Mouse (Mus musculus): ENCODE measurements around the gene S100a5.

S100a5 gene

DNA sequence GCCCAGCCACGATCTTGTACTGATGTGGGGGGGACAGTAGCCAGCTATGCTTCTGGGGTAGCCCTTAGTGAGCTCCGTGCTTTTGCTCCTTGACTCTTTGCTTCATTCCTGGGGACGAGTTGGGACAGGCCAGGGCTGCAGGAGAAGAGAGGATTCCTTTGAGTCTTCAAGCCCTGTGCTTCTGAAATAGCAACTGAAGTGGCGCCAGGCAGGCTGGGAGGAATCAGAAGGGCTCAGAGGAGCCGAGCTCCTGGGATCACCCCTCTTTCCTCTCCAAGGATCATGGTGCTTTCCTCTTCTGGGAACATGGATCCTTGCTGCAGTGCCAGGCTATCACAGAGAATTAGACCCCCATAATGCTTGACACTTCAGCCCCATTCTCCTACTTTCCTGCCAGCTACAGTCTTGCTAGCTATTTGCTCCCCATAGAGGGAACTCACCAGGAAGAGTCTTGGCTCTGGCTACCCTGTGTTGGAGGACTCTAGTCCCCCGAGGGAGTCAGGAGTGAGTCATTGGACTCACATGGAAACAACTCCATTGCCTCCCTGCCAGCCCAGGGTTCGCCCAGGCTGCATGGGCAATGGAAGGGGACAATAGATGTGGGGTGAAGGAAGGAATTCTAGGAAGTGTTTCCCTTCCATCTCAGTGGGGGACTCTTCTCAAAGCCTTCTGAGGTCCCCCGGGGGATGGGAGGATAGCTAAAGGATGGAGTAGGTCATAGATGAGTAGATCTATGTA, 7.7 kb upstream of the S100a5 start:
- no peak for DNase-seq

- DNase-seq = no peak
Measured at GRCm38 (mm10) chr3:90601486-90602110, 6.7 kb upstream of the S100a5 start, which contains the start of gene Gm42674. Gene Gm42674, plus strand, starts transcription at chr3:90601904.

DNA sequence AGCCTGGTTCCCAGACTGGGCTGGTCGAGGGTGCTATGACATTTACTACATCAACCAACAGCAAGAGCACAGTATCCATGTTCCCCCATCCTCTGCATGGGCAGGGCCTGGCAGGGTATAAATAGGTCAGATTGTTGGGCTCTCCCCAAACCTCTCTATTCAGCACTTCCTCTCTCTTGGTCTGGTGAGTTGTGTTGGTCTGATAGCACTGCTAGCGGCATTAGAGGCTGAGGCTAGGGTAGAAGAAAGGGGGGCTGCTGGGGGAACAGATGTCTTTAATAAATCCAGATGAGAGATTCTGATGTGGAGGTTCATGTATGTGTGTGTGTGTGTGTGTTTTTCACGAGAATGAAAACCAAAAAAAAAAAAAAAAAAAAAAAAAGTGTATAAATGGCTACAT, 4.7 kb upstream of the S100a5 start, which contains the start of gene S100a4:
Gene S100a4, plus strand, starts transcription at position 149 of the 400 bp plus-strand sequence.
- no peak for DNase-seq

DNA sequence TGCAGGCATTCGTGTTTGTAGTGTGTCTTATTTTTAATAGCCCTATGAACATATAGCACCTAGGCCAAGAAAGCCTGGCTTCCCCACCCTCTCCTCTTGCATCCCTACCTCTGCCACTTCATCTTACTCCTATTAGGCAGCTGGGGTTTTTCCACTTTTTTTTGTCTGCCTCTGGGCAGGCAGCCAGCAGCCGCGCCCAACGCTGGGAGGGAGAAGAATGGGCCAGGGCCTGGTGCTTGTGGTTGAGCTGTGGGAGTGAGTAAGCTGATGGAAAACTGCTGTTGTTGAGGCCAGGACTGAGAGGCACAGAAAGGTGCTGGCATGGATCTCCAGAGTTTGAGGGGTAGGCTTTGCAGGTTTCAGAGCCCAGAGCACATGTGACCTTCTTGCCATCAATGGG, 3.9 kb upstream of the S100a5 start:
- no peak for DNase-seq

DNA sequence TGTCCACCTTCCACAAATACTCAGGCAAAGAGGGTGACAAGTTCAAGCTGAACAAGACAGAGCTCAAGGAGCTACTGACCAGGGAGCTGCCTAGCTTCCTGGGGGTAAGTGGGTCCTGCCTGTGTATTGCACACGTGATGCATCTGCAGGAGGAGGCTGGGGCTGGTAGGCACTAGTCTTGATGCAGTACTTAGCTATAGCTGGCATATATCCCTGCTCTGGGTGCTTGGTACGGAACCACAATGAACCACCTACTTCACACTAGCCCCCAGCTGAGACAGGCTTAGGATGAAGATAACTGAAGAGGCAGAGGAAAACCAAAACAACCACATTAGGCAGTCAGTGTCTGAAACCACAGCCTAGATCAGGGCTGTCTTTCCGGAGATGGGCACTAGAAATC, 3.3 kb upstream of the S100a5 start:
- no peak for DNase-seq

- DNase-seq = no peak
Measured at GRCm38 (mm10) chr3:90605736-90606135, 2.6 kb upstream of the S100a5 start.

DNA sequence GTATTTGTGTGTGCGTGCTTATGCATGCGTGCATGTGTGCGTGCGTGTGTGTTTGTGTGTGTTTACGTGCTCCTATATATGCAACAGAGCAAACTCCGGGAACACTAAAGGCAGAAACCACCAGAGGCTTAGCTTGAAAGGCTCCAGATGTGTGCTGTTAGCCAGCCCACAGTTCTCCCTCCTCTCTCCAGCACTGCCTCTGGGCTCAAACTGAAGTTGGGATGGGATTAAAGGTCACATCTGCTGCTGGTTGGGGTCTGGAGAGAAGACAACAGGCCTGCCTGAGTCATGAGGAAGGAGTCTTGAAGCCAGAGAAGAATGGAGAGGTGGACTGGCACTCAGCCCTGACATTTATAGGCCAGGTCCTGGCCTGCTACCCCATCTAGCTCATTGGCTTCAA, 2.1 kb upstream of the S100a5 start:
- DNase-seq = no peak

GRCm38 (mm10) chr3:90607361-90607760, 962 bp upstream of the S100a5 start:
- no peak for DNase-seq

DNA sequence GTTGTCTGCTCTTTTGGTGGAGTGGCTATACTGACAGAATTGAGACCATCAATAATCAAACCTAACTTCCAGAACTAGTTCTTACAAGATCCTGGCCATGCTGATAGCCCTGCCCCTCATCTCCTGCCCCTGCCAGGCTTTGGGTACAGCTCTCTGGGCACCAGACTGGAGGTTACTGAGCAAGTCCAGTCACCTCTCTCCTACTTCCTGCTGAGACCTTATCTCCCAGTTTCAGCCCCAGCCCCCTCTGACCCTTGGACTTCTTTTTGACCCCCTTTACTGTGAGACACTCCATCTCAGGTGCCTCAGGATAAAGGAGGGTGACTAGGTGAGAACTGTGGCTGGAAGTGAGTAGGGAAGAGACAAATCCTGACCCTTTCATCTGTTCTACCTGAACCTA, 779 bp downstream of the S100a5 start:
- DNase-seq = no peak

DNA sequence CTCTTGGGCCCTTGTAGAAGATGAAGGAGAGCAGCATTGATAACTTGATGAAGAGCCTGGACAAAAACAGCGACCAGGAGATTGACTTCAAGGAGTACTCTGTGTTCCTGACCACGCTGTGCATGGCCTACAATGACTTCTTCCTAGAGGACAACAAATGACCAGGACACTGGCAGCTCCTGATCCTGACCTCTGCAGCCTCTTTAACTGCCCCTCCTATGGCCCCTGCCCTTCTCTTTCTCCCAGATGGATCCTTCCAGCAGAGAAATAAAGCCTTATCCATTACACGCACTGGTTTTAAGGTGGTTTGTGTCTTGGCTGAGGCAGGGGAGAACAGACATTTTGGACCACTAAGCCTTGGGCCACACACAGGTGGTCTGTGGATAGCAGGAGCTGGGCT, 3.2 kb downstream of the S100a5 start:
- DNase-seq = no peak

GRCm38 (mm10) chr3:90612061-90612460, 3.7 kb downstream of the S100a5 start:
- no peak for DNase-seq

DNA sequence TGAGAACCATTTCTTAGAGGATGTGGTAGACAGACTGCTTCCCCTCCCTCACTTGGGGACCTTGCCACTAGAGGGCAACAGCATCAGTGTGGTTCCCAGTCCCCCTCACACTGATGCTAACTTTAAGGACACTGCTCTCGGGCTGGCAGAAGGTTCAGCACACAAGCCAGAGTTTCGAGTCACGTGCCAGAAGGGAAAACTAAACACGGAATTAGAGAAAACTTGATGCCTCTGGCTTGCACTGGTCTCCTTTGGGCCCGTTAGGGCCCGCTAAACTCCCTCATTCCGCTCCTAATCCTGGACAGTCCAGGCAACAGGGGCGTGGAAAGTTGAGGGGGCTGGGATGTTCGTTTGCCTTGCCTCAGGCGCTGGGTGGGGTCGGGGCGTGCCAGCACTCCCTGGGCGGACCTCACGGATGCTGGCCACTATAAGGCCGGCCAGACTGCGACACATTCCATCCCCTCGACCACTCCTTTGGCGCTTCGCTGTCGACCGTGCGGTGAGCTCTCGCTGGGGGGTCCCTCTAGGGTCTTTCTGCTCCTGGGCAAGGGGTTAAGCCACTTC, 4.5 kb downstream of the S100a5 start, which contains the start of gene S100a6:
Gene S100a6, plus strand, starts transcription at position 155 of the 564 bp plus-strand sequence.
- no peak for DNase-seq

DNA sequence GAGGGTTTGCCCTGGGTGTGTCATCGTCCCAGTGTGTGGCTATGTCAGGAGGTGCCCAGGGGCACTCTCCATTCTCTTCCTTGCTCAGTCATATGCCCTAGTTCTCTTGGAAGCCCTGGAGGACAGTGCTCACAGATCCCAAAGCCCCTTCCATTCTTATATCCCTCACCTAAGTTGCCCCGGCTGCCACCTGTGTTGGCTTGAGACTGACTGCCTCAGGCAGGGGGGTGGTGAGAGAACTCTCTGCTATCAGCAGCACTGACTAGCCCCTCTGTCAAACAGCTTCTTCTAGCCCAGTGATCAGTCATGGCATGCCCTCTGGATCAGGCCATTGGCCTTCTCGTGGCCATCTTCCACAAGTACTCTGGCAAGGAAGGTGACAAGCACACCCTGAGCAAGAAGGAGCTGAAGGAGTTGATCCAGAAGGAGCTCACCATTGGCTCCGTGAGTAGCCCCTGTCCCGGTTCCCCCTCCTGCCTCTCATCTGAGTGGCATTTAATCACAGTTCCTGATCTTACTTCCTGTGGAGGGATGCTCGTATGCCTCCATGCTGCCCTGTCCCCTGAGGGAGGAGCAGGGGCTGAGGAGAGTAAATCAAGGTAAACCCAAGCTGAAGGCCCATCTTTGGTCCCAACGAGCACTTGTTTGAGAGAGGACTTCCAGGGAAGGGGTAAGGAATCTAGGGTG, 5.3 kb downstream of the S100a5 start:
- no peak for DNase-seq

- no peak for DNase-seq
Measured at GRCm38 (mm10) chr3:90614148-90614530, 5.8 kb downstream of the S100a5 start.

- DNase-seq = no peak
Measured at GRCm38 (mm10) chr3:90614611-90615251, 6.4 kb downstream of the S100a5 start.

GRCm38 (mm10) chr3:90615415-90615814, 7.1 kb downstream of the S100a5 start:
- peak; percentile 18 for DNase-seq

DNA sequence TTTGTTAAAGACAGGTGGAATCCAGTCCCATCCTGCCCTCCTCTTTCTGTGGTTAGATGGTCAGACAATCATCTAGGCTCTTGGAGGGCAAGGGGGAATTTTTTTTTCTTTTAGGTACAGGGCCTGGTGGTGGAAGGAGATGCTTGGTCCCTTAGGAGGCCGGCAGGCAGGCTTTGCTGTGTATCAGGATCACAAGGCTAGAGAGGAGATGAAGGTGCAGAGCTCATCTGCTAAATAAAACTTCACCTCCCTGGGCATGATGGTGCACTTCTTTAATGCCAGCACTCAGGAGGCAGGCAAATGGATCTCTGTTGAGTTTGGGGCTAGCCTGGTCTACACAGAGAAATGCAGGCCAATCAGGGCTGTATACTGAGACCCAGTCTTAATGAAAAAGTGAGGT, 7.6 kb downstream of the S100a5 start:
- DNase-seq = no peak

GRCm38 (mm10) chr3:90617586-90617985, 9.3 kb downstream of the S100a5 start:
- no peak for DNase-seq

DNA sequence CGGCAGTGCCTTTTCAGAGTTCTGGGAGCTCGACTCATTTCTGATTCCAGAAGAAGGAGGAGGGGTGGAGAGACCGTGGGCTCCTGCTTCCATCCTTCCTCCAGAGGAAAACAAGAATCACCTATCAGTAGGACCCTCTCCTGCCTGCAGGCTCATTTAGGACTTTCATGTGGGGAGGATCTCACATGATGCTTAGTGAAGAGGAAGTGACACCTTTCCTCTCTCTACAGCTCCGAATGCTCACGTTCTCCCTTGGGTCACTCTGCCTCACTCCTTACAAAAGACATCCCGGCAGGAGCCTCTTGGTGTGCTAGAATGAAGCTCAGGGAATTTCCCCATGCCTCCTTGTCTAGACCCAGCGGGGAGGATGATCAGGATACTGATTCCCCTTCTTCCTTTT, 13.2 kb downstream of the S100a5 start:
- DNase-seq = no peak

DNA sequence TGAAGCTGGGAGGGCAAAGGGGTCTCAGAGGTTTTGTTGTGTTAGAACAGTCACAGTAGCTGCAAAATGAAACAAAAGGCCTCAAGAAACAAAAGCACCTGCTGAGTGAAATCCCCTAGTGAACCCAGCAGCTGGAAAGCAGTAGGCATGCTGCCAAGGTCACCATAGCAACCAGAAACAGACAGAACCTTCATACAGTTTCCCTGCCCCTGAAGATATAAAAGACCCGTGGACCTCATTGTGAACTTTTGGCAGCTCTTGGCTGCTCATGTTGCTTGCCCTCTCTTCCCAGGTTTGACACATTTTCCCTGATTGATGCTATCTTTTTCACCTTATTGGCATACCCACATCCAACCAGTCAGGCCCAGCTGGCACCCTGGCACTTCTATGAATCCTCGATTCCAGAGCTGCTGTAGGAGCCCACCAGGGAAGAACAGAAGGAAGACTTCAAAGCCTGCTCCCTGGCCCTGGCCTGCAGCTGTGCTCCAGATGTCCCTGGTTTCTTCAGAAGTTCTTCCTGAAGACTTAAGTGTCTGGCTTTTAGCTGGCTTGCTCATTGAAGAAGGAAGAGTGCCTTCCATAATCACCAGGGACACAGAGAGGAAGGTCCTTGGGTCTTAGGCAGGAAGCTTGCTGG, 15.2 kb downstream of the S100a5 start:
- DNase-seq = no peak

GRCm38 (mm10) chr3:90625496-90625895, 17.2 kb downstream of the S100a5 start:
- no peak for DNase-seq

GRCm38 (mm10) chr3:90626266-90627021, 18.1 kb downstream of the S100a5 start:
- DNase-seq = no peak

Measured in cerebellum, adult 11 months (tissue).